Mouse (Mus musculus) MEL-GATA-1-ER (cell line): ENCODE results near the gene Dglucy.

Experiments
- DNase-seq: peaks from one replicate; pipeline ENCODE4 v3.0.0-alpha.2; 2012; ENCODE audit warnings: low read depth; ENCODE audit errors: extremely low read depth

Dglucy gene

DNA sequence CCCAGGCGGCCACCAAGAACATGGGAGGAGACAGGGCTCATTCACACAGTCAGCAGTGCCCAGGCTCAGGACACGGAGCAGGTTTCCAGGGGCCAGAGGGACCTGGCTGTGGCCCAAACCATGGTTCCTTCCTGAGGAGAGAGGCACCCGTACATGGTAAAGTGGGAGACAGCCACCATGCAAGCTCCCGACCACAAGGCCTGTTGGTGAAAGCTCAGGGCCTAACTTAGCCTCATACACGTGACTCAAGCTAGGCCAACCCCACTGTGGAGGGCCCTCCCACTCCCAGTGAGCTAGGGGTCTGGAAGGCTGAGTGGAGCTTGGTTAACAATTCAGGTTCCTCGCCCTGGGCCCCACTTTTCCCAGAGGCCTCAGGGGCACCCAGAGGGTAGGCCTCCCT, 99.1 kb downstream of the Dglucy start:
- DNase-seq: no peak

DNA sequence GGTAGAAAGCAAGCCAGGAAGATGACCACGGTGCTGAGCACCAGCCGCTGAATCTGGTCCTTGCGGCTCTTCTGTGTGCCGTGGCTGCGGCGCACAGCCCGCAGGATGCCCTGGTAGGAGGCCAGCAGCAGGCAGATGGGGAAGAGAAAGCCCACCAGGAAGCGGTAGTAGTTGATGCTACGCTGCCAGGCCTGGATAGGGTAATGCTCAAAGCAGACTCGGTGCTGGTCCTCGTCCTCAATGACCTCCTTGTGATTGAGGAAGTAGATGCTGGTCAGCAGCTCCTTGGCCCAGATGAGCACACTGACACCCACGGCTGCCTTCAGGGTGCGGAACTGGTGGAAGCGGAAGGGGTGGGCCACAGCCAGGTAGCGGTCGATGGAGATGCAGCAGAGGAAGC, 99.7 kb downstream of the Dglucy start:
- no peak for DNase-seq

DNA sequence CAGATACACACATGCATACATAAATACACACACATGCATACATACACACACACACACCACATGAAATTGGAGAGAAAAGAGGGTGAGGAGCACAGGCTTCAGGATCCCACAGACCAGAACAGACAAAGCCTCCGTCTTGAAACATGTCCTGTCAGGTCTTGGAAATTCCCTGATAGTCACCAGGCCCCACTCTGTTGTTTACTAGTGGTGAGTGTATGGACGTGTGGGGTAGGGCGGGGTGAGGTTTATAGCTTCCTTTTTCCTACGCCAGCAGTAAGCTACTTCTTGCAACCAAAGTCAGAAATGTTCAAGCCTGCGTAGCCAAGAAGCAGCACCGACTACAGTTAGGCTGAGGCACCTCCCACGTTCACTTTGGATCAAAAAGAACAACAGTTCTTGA, 104.3 kb downstream of the Dglucy start:
- no peak for DNase-seq

DNA sequence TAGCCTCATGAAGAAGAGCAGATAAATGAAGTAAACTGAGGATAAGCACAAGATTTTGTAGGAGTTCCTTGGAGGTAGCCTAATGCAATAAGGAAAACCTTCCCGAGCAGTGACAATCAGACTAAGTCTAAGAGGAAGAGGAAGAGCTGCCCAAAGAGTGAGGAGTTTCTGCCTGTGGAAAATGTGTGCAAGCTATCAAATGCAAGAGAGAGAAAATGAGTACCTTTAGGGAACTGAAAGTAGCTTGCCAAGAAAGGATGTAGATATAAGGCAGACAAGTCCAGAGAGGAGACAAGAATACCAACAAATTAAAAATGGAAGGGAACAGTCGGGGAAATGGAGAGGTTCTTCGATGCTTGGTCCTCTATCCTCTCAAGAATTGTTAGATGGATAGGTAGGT, 106.7 kb downstream of the Dglucy start:
- no peak for DNase-seq

DNA sequence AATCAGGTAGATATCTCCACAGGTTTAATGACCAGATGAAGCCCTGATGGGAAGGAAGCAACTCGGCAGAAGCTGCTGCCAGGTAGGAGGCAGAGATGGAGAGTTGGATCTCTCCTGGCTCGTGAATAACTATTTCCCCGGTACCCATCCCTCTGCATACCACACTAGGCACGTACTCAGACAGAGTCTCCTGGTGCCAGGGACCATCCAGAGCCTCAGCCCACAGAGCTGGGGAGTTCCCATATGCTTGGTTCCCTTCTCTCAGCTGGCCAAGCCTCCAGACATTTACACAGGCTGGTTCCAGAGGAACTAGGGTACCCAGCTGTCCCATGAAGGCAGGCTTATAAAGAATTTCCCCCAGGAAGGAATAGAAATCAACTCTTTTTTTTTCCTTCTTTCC, 108.0 kb downstream of the Dglucy start:
- DNase-seq: no peak

DNA sequence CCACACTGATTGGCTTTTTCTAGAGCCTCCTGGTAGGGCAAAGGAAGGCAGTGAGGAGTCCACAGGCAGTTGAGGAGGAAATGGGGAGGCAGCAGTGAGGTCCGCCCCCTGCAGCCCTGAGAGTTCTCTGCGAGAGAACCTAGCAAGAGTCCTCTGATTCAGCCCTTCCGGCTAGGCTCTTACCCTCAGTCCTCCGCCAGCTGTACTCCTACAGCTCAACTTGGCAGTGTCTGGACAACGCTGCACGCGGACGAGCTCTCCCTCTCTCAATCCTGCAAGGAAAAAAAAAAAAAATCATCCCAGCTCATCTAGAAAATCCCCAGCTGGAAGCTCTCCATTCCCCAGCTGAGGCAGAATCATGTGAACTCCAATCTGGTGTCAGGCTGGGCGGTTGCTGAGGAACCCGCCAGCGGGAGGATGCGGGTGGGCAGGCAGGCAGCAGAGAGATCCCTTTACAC, 109.0 kb downstream of the Dglucy start:
- no peak for DNase-seq

DNA sequence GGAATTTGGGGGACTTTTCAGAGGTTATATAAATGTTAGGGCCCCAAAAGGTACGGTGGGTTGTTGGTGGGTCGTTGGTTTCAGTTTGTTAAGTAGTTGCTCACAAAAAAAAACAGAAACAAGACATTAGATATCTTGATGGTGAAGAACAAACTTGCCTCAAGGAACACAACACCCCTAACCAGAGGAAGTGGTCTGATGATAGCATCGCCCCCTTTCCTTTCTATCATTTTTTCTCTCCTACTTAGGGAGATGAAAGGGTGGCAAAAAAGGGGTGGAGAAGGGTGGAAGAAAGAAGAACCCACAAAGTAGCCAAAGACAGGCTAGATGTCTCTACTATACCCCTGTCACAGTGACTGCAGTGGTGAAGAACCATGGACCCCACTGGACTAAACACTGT, 111.7 kb downstream of the Dglucy start:
- DNase-seq: no peak

DNA sequence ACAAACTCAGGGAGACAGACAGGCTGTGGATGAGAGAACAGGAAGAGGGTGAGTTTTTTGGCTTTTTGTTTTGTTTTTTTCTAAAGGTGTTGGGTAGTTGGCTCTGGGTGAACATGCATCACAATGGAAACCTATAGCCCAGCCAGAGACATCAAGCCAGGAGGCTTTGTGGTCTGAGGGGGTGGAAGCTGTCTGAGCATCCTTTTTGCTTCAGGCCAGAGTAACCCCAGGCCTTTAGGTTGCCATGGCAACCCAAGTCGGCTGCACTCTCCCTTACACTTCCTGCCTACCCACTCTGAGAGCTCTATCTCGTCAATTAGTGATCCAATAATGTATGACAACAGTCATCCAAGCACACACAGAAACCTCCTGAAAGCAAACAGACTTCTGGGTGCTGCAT, 116.6 kb downstream of the Dglucy start:
- no peak for DNase-seq

DNA sequence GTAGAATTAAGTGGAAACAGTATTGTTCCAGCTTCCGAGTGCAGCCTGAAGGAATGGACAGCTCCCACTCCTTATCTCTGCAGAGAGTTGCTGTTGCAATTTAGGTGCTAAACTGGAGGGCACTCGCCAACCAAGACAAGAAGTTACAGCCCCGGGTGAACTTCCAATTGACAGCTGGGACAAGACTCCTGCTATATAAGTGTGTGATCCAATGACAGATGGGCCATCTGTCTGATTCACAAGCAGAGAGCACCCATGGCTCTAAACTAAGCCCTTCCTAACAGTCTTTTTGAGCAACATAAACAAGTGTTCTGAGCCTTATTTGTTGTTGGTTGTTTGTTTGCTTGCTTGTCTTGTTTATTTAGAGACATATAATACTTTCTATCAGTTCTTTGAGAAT, 117.8 kb downstream of the Dglucy start:
- DNase-seq: no peak

DNA sequence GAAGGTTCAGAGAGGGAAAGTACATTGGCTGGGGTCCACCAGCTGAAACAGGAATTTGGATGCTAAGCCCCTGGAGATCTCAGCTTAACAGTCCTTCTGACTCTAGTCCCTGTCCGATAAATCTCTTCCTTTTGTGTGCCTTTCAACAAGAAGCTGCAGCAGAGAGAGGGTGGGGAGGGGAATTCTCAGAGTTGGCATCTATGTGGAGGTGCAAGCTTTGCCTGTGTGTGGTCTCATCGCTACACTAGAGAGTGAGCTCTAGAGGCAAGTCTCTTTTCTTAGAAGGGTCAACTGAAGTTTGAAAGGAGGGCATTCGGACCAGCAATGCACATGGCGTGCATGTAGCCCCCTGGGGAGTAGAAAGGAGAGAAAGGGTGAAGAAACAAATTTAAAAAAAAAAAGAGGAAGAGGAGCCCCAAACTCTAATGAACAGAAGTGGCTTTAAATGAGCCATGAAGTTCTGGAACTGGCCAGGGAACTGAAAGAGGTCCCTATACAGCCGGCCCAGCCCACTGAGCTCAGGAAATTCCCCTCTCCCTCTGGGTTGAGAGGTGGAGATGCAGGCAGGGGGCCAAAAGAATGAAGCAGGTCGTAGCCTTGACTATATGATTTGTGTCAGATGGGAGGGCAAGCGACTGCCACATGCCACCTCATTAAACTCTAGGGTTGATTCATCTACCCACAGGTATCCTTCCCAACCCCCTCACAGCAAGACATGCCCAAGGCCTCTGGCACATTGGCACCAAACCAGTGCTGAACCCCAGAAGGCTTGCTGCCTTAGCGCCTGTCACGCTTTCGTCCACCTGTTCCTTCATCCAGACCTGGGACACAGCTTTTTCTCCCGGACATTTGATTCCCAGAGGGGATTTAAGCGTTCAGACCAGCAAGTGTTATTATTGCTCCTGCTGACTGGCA, 119.1 kb downstream of the Dglucy start:
- no peak for DNase-seq

DNA sequence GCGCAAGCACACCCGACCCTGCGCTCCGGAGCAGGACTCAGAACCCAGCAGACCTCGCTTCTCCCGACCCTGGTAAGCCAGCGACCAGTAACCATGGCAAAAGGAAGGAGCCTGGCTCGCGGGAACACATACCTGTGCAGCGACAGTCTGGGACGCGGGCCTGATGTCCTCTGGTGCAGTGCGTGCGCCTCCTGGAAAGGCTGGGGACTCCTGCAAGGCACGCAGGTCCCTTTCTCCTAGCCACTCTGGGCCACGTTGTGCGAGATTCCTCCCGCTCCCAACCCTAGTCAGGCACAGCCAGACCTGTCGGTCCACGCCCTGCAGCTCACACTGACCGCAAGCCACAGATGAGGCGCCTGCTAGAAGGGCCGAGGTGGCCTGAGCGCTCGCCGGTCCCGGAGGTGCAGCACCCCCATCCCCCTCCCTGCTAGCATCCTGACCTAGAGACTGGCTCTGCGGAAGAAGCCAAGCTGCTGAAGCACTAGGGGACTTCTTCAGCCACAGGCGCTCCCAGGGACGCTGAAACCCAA, 120.3 kb downstream of the Dglucy start:
- no peak for DNase-seq

DNA sequence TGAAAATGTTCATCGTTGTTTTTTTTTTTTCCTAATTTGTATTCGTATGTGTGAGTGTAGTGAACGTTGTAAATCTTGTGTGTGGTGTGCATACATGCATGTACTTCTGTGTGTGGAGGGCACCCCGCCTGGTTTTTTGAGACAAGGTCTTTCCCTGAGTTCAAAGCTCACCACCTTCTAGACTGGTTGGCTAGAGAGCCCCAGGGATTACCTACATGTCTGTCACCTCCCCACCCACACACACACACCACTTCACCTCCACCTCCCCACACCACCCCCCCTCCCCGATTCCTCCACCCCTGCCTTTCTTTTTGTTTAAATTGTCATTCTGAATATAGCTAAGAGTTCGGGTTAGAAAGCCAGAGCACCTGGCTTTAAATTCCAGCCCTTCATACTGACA, 122.0 kb downstream of the Dglucy start:
- no peak for DNase-seq

DNA sequence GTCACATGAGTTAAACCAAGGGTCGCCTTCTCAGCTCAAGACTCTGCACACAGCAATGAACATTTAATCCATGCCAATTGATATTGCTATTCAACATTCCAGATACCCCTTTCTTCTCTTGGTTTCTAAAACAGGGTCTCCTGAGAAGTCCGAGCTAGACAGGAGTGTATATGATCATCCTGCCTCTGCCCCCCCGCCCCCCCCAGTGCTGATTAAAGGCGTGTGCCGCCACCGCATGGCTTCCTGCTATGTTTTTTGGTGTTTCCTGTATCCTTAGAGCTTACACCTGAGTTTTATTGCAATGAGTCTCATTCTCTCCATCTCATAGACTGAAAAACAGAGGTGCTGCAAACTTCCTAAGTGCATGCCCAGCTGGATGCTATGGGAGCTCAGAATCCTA, 122.5 kb downstream of the Dglucy start:
- DNase-seq: no peak

DNA sequence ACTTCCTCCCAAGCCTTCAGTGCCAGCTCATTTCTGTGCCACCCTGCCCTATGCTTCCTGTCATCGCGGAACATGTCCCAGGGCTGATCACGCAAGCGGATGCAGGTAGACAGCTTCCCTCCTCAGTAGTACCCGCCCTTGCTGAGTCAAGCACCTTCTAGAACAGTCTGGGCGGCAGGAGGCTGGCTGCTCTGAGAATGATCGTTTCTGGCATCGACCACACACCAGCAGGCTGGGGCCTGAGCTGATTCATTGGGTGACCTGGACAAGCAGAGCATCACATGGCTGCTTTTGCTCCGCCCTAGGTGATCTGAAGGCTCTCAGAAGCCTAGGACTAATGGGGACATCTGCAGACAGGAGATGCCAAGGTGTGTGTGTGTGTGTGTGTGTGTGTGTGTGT, 124.9 kb downstream of the Dglucy start:
- DNase-seq: no peak

DNA sequence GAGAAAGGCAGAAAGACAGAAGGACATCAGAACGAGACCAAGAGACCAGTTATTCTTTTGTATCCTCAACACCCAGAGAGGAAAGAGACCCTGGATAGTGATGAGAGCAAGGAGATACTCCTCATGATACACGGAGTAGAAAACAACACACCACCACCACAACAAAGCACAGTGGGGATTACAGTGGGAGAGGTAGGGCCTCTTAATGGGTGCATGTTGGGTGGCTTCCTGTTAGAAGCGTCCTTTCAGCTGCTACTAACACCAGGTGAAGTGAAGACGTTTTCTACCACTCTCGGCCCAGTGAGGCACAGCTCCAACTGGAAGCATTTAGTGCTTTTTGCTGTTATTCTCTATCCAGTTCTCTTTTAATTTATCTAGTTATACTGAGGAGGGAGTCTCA, 128.0 kb downstream of the Dglucy start:
- no peak for DNase-seq

DNA sequence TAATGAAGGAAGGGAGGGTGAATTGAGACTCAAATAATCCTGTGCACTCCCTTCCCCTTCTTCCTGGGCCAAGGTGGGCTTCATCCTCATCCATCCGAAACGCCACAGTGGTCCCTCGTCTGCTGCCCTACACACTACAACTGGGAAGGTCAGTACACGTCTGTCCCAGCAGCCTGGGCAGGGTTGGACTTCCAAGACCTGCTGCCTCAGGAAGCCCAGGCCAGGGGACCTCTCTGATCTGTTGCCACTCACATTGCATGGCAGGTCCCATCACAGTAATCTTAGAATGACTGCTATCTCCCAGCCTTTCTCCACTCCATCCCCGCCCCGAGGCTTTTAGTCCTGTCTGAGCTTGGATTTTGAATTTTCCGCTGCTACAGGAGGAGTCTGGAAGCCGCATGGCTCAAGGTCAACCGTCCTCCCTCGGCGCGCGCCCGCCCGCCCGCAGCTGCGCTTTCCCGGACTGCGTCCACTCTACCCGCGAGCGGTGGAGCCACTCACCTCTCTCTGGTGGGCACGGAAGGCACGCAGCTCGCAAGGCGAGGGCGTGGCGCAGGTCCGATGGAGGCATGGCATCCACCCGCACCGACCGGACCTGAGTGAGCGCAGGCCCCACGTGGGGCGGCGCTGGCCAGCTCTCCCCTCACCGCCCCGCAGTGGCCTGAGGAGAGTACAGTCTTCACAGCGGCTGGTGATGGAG, 128.9 kb downstream of the Dglucy start, which contains the start of gene Gpr68:
TSS of gene Gpr68 (minus strand) at position 601 of the 700 bp plus-strand sequence.
- no peak for DNase-seq

DNA sequence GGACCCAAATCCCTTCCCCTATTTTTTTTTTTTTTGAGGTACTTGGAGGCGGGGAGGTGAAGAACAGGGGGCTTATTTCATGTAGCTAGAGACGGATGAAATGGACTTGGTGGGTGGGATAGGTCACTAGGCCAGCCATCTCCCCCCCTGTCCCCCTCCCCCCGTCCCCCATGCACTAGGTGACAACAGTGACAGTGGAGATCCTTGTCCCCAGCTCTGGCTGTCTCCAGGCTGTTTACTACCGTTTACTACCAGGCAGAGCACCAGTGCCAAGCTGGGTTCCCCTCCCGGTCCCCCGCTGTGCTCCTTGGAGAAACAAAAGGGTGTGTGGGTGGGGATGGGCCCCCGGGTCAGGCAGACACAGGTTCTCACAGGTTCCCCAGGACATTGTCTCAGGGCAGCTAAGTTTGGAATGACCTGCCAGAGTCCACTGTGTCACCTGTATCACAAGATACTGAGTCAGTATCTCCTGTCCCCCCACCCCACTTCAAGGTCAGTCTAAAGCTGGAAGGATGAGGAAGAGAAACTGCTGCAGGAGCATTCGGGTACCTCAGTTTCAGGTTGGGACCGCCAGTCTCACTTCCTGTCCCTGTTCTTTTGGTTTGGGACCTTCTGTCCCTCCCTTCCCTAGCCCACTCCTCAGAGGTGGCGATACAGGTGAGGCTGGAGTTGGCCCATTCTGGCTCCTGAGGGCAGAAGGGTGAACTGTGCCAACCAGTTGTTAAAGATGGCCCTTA, 129.6 kb downstream of the Dglucy start:
- no peak for DNase-seq

DNA sequence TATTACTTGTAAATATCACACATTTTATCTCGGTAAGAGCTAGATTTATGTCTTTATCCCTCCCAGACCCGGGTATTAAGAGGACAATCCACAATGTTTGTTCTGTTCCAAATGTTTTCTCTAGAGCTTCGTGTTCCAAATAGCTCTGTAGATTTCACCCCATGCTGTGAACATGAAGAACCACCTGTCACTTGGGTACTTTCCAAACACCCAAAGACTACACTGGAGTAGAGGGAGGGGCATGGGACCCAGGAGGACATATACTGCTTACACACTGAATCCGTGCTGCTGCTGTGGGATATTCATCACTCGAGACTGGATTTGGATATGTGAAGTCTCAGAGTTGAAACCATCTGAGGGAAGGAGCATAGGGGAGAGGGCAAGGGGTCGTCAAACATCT, 130.9 kb downstream of the Dglucy start:
- DNase-seq: no peak

DNA sequence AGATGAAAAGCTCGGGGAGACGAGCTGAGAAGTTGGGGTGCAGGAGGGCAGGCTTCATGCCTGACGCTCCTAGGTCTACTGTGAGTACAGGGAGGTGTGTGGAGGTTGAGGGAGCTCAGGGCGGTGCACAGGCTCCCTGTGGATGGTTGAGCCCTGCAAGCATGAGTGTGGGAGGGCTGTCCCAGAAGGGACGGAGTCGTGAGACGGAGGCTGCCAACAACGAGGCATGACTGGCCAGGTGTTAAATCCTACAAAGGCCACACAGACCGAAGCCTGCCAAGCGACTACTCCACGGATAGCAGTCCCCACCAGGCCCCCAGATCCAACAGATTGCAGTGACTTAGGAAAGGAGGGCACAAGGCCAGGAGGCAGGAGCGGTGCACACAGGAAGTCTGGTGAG, 131.9 kb downstream of the Dglucy start:
- DNase-seq: no peak

DNA sequence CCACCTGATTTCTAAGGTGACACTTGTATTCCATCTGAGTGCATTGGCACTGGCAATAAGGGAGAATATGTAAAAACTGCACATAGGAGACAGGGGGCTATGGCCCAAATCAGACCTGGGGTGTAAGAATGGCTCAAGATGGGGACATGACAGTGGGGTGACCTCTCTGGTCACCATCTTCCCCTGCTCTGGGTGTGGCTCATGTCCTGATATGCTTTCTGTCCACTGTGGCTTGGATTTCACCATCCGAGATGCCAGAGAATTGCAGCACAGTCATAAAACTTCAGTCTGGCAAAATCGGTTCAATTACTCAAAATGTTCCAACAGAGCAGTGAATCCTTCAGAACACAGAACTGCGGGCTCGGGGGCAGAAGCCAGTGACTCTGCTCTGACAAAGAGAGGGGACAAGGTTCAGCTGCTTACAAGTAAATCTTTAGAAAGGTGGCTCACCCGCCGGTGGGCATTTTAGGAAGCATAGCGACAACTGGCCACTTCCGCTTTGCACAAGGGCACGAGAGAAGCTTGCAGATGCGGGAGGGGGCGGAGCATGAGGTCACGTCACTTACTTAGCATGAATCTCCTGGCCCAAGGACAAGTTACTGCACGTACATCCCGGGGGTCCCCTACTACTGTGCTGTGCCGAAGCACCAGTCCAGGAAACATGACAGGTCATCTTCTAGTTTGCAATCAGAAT, 145.9 kb downstream of the Dglucy start:
- no peak for DNase-seq
